Mouse (Mus musculus): ENCODE measurements around the gene Drc3.

DNA sequence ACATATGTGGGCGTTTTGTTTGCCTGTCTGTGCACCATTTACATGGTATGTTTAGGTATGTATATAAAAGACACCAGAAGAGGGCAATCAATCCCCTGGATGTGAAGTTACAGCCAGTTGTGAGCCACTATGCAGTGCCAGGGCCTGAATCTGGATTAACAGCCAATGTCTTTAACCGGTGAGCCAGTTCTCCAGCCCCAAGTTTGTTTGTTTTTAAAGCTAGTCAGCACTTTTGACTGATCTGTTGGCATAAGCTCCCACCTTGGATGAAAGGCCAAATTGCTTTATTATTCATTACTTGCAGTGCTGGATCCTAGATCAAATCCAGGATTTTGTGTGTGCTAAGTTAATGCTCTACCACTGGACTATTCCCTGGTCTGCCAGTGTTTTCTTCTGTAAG is 1.7 kb upstream of the Drc3 start:
- TF ChIP-seq CTCF (IDR thresholded peaks at IDR 0.05; ENCODE audit: control insufficient read depth, insufficient read depth, insufficient replicate concordance, low read depth, low read length) = no peak
- no peak for TF ChIP-seq POLR2A (IDR thresholded peaks at IDR 0.05; ENCODE audit: control insufficient read depth, low read depth, low read length)

Measured in testis, adult 2 months (tissue).